Comparison of ENCODE assay signal across 20 mouse cellular contexts in genomic region chr8:117783021-117783420, GRCm38 (mm10). TPM values are rescaled to one million over a fixed set of nuclear protein-coding genes. Genes with fewer than 3 reads are reported as not detected.
DNase-seq lines count a peak whose midpoint lies in the region; ATAC-seq and TF ChIP-seq lines count a peak whose summit lies in the region.
"Had no signal": no experiment of that assay in that cellular context is flagged by ENCODE, and none has a peak within 500 bp of the region (broad histone marks: within the 10 kb centered on the region; RNA-seq: fewer than 3 reads in every experiment).

No protein-coding gene starts in this region.

- TF ChIP-seq EP300 in CH12.LX (IDR thresholded peaks at IDR 0.05; ENCODE audit: low read length), result no peak

- H3K9me3 ChIP-seq in forebrain, embryonic 11.5 days (ENCODE audit: control insufficient read depth, low read length), result no peaks in the 10 kb centered on the region; the same call in 1 of the 2 replicates
- no peaks in the 10 kb centered on the region for H3K9me3 ChIP-seq in forebrain, embryonic 15.5 days
- peaks cover 5% of the 10 kb centered on the region for H3K9me3 ChIP-seq in CH12.LX (replicated peaks; ENCODE audit: low read length)

- TF ChIP-seq CTCF in CH12.LX (conservative IDR thresholded peaks at IDR 0.05 in 1 of 2, IDR thresholded peaks at IDR 0.05 in 1 of 2; ENCODE audit: low read depth in 2 of 2, low read length in 2 of 2), result no peak

- no peak for TF ChIP-seq RAD21 in CH12.LX (IDR thresholded peaks at IDR 0.05; ENCODE audit: low read depth, low read length)

- DNase-seq in forebrain, embryonic 11.5 days (ENCODE audit: low spot score), result peak; percentile 21
- no peak for DNase-seq in CH12.LX (ENCODE audit: extremely low read depth)
- peak; percentile 54 for DNase-seq in gonadal fat pad, adult 2 months (ENCODE audit: low read depth)
- no peak for DNase-seq in kidney, postnatal 14 days
- DNase-seq: adrenal gland, adult 2 months; adrenal gland, postnatal 10 days; adrenal gland, postnatal 25 days; B cell, adult 2 months; cerebellum, adult 11-12 months; cerebellum, adult 2 months; cerebellum, adult 9-10 months; cerebellum, postnatal 10 days; cerebellum, postnatal 25 days had no signal

- no peaks in the 10 kb centered on the region; the same call in 1 of the 2 replicates for H3K36me3 ChIP-seq in forebrain, embryonic 11.5 days (ENCODE audit: control insufficient read depth, insufficient read depth, low read length)
- H3K36me3 ChIP-seq in forebrain, embryonic 15.5 days, result 0 out of 2 replicates have a peak, but pooled peaks cover 4% of the 10 kb centered on the region
- peaks cover 4 to 11% of the 10 kb centered on the region in 2 experiments for H3K36me3 ChIP-seq in CH12.LX (replicated peaks in 1 of 2; ENCODE audit: control insufficient read depth in 1 of 2, insufficient read depth in 1 of 2, low read length in 1 of 2)

- 94% methylated on average over 7 of the region's 7 CpGs for WGBS in forebrain, embryonic 11.5 days
- 91% methylated on average over 7 of the region's 7 CpGs for WGBS in forebrain, embryonic 15.5 days

- in situ Hi-C loops in CH12.LX (cut with MboI; ENCODE audit: low pct_ligation_motif_present, low pct_unique_long_range_greater_than_20kb, low sequenced_read_pairs), result no loop called here

- no peak overlapping the region for H3K4me2 ChIP-seq in forebrain, embryonic 11.5 days (ENCODE audit: low read depth, low read length, severe bottlenecking)
- no peak overlapping the region for H3K4me2 ChIP-seq in forebrain, embryonic 15.5 days (replicated peaks)
- no peak overlapping the region for H3K4me2 ChIP-seq in CH12.LX (ENCODE audit: insufficient read depth, low read depth, poor library complexity, severe bottlenecking)
- H3K4me2 ChIP-seq: embryonic facial prominence, embryonic 12.5 days; forebrain, embryonic 13.5 days had no signal

- no peak overlapping the region for H3K4me3 ChIP-seq in forebrain, embryonic 11.5 days (ENCODE audit: low read depth, low read length)
- H3K4me3 ChIP-seq in forebrain, embryonic 15.5 days, result no peak overlapping the region
- H3K4me3 ChIP-seq in CH12.LX (replicated peaks in 1 of 3; ENCODE audit: low read depth in 2 of 3, low read length in 2 of 3, poor library complexity in 1 of 3), result no peak overlapping the region
- H3K4me3 ChIP-seq: embryonic facial prominence, embryonic 10.5 days; embryonic facial prominence, embryonic 12.5 days; forebrain, embryonic 10.5 days; forebrain, embryonic 13.5 days had no signal

- TF ChIP-seq POLR2A in CH12.LX (IDR thresholded peaks at IDR 0.05; ENCODE audit: low read depth, low read length), result no peak

- no peak overlapping the region for H3K27ac ChIP-seq in forebrain, embryonic 11.5 days (ENCODE audit: low read depth, low read length)
- H3K27ac ChIP-seq in forebrain, embryonic 15.5 days (replicated peaks), result no peak overlapping the region
- H3K27ac ChIP-seq in CH12.LX (ENCODE audit: insufficient read depth, low read depth), result peak overlapping the region; percentile 2; the same call in 1 of the 2 replicates
- H3K27ac ChIP-seq: embryonic facial prominence, embryonic 10.5 days; embryonic facial prominence, embryonic 12.5 days; forebrain, embryonic 10.5 days; forebrain, embryonic 13.5 days had no signal

- no peaks in the 10 kb centered on the region for H3K27me3 ChIP-seq in forebrain, embryonic 11.5 days (ENCODE audit: control insufficient read depth, insufficient read depth, low read length)
- no peaks in the 10 kb centered on the region for H3K27me3 ChIP-seq in forebrain, embryonic 15.5 days
- no peaks in the 10 kb centered on the region for H3K27me3 ChIP-seq in CH12.LX (replicated peaks)
- H3K27me3 ChIP-seq: embryonic facial prominence, embryonic 12.5 days; forebrain, embryonic 13.5 days had no signal

- no peaks in the 10 kb centered on the region for H3K4me1 ChIP-seq in forebrain, embryonic 11.5 days (replicated peaks; ENCODE audit: control insufficient read depth, insufficient read depth, low read length)
- no peaks in the 10 kb centered on the region for H3K4me1 ChIP-seq in forebrain, embryonic 15.5 days
- peaks cover 33 to 88% of the 10 kb centered on the region in 2 experiments for H3K4me1 ChIP-seq in CH12.LX (ENCODE audit: control insufficient read depth in 1 of 2, insufficient read depth in 2 of 2)
- H3K4me1 ChIP-seq: embryonic facial prominence, embryonic 12.5 days; forebrain, embryonic 13.5 days had no signal

- dilution Hi-C loops in CH12.LX (cut with MboI; ENCODE audit: extremely low pct_ligation_motif_present, extremely low pct_unique_long_range_greater_than_20kb, low sequenced_read_pairs), result no loop called here

- no peak overlapping the region for H3K9ac ChIP-seq in forebrain, embryonic 11.5 days (ENCODE audit: low read length)
- H3K9ac ChIP-seq in forebrain, embryonic 15.5 days (replicated peaks), result no peak overlapping the region
- no peak overlapping the region for H3K9ac ChIP-seq in CH12.LX (ENCODE audit: insufficient read depth, low read depth)
- H3K9ac ChIP-seq: embryonic facial prominence, embryonic 12.5 days; forebrain, embryonic 13.5 days had no signal

- ATAC-seq in forebrain, embryonic 11.5 days (replicated peaks; ENCODE audit: low FRiP score), result no peak
- ATAC-seq in forebrain, embryonic 15.5 days (replicated peaks), result no peak
- ATAC-seq: CD4-positive, CD25-positive, alpha-beta regulatory T cell, adult 4 months; forebrain, embryonic 13.5 days; forebrain, embryonic 16.5 days had no signal

- H3K79me2 ChIP-seq in CH12.LX (replicated peaks; ENCODE audit: control insufficient read depth, extremely low read depth, insufficient read depth, poor library complexity, severe bottlenecking), result no peaks in the 10 kb centered on the region; the same call in 1 of the 2 replicates

TF ChIP-seq in CH12.LX, 34 proteins besides CTCF, POLR2A, EP300 and RAD21:
- no peak for TF ChIP-seq TBP (conservative IDR thresholded peaks at IDR 0.05; ENCODE audit: low read depth, low read length)

RNA-seq across cellular contexts. Expression of gene Mphosph6, which starts 18.7 kb away (rescaled TPM):
- polyA plus RNA-seq in forebrain, embryonic 11.5 days (2014; fragmentation: Nextera tagmentation; extraction: Ambion mirVana), result 59.2 and 61.6 TPM in 2 replicates
- 37.5 and 39.2 TPM in 2 replicates for polyA plus RNA-seq in forebrain, embryonic 15.5 days (2015; fragmentation: Nextera tagmentation; extraction: Ambion mirVana)
- 89.6 and 114 TPM in 2 replicates for total RNA-seq in CH12.LX (2012; rRNA removed)
- total RNA-seq in CH12.LX (2014; rRNA removed), result 225 and 243 TPM in 2 replicates
- 232 and 241 TPM in 2 replicates for polyA plus RNA-seq in CH12.LX (2012; ENCODE audit: insufficient read length, low read depth)
- 7.8 and 7.9 TPM in 2 replicates for polyA plus RNA-seq in gonadal fat pad, adult 2 months (2012; rRNA removed)

Comparison
In these comparisons a context has a peak if more than half of its experiments do, and no peak if none do; other contexts are left out.
1. DNase-seq: peak in forebrain, embryonic 11.5 days (single experiment) and gonadal fat pad, adult 2 months (single experiment); none in CH12.LX (single experiment) and kidney, postnatal 14 days (single experiment).